Mouse (Mus musculus): ENCODE measurements around the gene Auh.

Gene Auh

DNA sequence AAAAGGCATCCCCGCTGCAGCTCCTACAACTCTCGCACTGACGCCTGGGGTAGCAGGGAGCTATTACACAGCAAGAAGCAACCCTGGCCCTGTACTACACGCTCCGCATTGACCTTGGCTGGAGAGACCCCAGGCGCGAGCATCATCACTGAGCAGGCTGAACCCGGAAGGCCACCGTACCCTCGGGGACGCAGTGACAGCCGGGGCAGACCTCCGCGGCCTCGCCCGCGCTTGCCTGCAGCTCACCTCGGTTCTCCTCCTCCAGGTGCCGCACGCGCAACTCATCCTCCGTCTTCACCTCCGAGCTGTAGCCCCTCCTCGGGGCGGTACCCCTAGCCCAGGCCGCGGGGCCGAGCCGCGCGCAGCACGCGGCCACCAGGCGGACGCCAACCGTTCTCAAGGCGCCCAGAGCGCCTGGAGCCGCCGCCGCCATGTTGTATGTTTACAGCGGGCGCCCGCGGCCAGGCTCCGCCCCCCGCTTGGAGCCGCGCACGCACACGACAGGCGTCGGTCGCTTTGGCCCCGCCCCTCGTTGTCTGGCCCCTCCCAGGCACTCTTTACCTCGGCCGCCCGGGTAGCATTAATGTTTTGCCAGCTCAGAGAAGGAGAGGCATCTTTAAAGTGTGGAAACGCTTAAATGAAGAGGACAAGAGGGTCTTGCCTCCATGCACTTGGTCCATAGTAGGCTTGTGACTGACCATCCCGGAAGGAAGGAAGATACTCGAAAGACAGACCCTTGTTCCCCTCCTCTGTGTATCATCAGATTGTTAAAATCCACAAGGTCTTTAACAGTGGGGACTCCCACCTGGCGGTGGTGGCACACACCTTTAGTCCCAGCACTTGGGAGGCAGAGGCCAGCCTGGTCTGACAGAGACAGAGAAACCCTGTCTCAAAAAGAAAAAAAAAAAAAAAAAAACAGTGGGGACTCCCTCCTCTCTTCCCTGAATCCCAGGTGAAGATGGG lies at the start of gene Auh:
Gene Auh, minus strand, starts transcription at position 473 of the 963 bp plus-strand sequence.
- peak; percentile 67 to 68 for DNase-seq (ENCODE audit: low spot score in 2 of 2)

DNA sequence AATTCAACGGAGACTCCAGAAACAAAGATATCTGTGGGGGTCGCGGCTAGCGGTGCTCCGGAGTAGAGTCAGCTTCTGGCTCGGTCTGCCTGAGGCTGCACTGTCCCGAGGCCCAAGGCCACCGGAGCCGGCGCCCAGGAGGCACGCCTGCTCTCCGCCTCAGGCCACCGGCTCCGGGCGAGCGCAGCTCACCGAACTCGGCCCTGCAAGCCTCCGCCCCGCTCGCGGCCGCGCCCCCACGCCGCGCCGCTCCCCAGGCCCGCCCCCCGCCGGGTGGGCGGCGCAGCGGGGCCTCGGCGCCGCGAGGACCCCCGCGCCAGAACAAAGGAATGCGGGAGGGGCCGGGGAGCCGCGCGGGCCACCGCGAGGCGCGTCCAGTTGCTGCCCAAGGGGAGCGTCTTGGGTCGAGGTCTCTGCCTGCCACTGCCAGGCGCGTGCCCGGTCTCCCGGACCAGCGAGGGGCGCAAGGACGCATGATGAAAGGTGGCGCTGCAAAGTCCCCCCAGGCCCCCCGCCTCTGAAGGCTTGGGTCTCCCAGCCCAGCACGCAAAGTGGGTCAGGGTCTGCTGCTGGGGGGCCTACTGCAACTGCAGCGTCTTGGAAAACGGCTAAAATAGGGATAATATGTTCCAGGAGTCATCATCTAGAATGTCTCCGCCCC lies 49.0 kb upstream of the Auh start:
- peak in 1 of 2 experiments; percentile 10 for DNase-seq (ENCODE audit: low spot score in 2 of 2)

DNA sequence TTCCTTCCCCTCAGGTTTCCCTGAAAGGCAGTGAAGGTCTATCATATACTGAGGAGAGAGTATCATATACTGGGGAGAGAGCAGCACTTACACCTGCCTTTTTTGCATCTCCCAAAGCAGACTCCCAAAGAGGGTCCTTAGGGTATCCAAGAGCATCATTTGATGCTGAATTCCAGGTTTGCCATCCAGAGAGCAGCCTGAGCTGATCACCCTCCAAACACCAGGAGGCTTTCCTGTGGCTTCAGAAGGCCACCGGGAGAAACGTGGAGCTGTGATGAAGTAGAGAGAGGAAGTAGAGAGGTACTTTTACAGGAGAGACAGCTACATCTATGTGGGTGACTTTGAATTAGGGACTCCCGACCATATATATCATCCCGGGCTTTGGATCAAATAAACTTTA lies 48.3 kb upstream of the Auh start:
- no peak for DNase-seq (ENCODE audit: low spot score in 2 of 2)

DNA sequence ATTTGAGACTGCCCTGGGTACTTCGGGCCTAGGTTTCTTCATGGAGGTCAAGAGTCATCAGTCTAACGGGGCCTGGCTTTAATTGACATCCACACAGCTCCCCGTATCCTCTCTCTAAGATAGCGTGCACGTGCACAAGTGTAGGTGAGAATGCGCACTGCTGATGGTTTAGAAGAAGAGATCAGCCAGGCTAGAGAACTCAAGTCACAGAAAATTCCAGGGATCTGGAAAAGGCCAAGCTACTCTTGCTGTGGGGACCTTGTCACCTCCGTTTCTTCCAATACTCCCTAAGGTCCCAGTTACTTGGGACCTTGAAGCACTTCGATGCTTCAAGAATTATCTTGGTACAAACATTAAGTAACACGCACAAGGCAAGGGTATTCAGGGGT lies 47.7 kb upstream of the Auh start:
- no peak for DNase-seq (ENCODE audit: low spot score in 2 of 2)

DNA sequence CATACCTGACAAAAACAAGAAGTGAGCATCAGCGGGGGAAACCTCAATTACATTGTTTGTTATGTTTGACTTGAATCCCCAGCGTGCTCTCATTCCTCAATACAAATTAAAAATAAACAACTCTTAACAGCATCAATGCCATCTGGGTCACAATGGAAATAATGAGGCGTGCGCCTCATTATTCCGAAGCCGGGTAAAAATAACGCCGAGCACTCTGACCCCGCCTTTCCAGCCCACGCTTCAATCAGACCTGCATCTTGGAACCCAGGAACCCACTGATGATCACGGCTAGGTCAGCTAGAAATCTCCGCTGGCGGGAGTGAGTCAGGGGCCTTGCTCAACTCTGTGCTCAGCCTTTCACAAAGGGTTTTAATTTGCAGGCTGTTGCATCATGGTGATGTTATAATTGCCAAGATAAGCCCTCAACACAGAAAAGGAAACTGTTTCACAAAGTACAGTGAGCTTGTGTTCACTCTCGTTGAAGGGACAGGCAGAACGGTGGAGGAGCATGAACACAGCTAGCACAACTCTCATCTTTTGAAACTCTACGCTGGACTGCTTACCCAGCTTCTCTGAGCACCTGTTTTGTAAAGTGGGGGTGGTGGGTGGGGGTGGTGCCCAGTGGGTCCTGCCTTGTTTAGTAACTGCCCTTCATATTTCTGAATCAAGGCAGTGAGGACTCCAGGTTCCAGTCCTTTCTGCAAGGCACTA lies 47.2 kb upstream of the Auh start:
- DNase-seq (ENCODE audit: low spot score in 2 of 2) = no peak

DNA sequence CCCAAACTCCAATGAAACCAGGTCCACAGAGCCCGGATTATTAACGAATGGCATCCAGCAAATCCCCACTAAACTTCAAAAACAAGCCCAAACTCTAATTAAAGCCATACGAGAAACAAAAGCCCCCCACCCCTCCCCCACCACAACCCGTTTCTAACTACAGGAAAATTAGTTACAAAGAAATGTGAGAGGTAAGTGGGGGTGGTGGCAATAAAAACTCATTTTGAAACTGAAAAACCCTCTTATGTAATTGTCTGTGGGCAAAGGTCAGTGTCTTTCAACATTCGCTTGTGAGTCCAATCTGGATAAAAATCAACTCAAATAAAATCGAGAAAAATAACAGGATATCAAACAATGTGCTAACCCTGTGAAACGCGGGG lies 46.6 kb upstream of the Auh start:
- DNase-seq (ENCODE audit: low spot score in 2 of 2) = no peak

DNA sequence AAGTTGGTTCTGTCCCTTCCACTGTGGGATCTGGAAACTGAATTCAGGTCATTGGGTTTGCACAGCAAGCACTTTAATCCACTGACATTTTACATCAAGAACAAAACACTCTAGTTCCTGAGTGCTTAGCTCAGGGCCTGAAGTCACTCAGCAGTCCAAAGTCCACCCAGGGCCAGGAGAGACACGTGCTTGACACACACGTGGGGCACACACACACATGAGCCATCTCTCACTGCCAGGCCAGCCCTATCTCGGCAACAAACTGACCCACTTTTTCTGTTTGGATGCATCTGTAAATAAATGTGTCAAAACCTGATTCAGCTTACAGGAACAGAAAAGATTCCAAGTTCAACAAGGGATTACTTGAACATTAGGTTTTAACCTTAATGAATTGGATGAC lies 45.2 kb upstream of the Auh start:
- no peak for DNase-seq (ENCODE audit: low spot score in 2 of 2)

DNA sequence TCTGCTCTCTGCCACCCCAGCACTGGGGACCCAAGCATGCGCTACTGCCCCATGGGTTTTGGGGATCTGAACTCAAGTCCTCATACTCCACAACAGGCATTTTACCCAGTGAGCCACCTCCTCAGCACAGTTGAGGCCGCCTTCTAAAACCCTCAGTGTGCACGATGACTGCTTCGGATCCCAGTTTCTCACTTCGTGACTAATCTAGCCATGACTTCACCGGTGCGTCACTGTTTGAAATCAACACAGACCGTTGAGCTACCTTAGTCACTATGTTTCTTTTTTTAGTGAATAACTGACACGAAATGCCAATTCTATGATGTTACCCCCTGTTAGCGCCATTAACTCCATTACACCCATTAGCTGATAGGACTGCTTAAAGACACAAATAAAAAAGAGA lies 43.9 kb upstream of the Auh start:
- DNase-seq (ENCODE audit: low spot score in 2 of 2) = peak in 1 of 2 experiments; percentile 22

DNA sequence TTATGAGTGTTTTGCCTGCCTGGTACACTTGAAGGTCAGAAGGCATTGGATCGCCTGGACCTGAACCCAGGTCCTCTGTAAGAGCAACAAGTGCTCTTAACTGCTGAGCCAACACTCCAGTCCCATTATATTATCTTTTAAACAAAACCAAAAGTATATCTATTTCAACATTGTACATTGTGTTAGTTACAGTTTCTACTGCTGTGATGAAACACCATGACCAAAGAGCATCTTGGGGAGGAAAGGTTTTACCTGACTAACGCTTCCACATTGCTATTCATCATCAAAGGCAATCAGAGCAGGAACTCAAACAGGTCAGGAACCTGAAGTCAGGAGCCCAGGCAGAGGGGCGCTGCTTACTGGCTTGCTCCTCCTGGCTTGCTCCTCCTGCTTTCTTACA lies 43.1 kb upstream of the Auh start:
- DNase-seq (ENCODE audit: low spot score in 2 of 2) = no peak

DNA sequence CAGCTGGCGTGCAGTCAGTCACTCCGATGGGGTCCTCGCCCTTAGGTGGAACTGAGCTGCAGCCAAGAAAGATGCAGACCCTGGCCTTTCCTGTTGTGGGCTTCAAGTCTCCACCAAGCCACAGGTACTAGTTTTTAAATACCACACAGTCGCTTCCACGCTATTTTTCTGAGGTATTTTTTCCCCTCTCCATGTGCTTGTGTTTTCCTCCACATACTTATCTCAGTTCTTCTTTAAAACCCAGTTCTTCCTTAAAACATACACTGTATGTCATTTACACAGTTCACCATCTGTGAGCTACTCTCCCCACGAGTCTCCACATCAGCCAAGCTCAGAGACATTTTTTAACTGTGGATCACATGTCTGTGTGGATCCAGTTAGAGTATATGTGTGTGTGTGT lies 41.4 kb upstream of the Auh start:
- DNase-seq (ENCODE audit: low spot score in 2 of 2) = no peak

DNA sequence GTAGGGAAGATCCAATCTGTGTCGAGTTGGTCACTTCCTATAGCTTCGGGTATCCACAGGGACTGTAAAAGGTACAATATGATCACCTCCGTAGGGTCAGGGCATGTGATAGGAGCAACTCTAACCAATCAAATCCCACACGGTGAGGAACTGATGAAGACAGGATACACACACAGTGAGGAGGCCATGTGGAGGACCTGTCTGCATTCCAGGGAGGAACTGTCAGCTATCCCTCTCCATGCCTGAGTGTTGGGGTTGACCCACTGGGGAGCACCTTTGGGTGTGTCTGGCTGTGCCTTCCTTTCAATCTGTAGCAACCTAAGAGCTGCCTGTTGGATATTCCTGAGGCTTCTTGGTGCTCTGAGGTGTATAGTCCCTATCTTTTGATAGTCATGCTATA lies 33.4 kb upstream of the Auh start:
- no peak for DNase-seq (ENCODE audit: low spot score in 2 of 2)

DNA sequence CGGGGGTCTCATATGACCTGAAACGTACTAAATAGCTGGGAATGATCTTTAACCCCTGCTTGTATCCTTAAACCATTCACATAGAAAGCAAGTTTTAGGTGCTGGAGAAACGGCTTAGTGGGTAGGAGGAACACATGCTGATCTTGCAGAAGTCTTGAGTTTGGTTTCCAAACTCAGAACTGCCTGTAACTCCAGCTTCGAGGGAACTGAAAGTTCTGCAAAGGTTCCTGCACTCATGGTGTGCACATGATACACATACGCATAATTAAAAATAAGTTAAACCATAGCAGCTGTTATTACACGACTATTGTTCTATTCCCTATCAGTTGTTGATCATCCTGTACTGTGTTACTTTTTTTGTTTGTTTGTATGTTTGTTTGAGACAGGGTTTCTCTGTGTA lies 32.9 kb upstream of the Auh start:
- DNase-seq (ENCODE audit: low spot score in 2 of 2) = no peak

DNA sequence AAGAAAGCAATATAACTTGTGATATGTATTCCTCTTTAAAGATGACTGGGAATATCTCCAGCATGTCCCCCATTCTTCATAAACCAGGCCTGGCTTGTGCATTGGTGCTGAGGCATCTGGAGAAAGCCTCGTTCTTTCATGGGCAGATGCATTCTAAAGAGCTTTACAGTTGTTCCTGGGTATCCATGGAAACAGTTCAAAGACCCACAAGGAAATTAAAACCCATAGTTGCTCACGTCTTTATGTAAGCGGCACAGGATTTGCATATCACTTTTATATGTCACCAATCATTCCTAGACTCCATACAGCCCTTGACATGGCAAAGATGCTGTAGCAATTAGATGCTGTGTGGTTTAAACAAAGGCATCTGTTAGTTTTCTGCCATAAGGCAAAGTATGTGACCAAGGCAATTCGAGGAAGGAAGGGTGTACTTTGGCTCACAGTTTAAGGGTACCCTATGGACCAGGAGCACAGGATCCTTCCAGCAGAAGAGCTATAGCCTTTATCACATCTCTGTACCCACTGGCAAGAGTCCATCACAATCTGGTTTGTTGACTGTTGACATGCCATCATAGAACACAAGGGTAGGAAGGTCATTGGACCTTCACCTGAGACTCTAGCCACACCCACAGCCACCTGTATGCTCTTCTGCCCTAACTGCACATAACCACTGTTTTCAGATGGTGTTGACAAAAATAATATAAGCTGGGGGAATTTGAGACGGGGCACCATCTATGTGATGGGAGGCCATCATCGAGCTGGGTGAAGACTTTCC lies 24.5 kb upstream of the Auh start:
- DNase-seq (ENCODE audit: low spot score in 2 of 2) = no peak

DNA sequence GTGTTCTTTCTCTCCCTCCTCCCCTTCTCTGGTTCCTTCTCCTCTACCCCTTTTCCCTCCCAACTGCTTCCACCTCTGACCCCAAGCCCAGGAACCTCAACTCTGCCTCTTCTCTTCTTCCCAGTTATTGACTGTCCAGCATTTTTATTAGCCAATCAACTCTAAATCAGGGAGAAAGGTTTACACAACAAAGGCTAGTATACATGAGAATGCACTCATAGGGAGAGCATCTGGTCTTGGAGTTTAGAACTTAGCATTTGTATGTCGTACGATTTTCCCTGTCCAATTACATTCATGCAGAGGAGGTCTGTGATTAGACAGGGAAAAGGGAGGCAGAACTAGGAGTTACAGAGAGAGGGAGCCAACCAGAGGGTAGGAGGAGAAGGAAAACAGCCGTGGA lies 19.7 kb upstream of the Auh start:
- DNase-seq (ENCODE audit: low spot score in 2 of 2) = no peak

DNA sequence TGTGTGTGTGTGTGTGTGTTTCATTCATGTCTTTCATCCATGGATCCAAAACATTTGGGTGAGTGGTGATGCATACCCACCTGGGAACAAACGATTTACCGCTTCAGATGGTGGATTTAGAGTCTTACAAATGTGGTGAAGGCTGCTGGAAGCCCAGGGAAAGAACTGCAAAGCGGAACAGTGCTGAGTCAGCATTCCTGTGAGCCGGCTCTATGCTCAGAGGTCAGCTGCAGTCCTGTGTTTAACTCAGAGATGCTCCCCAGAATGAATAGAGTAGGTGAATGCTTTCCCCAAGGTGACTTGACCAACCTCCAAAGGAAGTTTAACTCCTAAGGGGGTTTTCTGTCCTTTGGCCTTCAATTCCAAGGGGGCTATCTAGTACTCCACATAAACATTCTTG lies 18.1 kb upstream of the Auh start:
- no peak for DNase-seq (ENCODE audit: low spot score in 2 of 2)

DNA sequence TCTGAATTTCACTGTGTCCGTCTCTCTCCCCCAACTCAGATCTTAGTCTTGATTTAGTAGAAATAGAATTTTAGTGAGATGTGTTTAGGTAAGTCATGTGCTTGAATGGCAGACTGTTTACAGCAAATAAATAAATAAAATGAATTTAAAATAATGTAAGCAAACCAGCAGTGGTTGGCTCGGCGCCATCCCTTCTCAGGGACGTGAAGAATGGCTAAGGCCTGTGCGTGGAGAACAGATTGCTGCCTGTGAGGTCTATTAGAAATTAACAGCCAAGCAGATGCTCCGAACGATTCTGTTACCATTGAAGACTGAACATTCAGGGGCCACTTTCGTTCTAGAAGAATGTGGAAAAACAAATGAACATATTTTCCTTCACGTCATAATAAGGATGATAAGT lies 16.3 kb upstream of the Auh start:
- no peak for DNase-seq (ENCODE audit: low spot score in 2 of 2)

DNA sequence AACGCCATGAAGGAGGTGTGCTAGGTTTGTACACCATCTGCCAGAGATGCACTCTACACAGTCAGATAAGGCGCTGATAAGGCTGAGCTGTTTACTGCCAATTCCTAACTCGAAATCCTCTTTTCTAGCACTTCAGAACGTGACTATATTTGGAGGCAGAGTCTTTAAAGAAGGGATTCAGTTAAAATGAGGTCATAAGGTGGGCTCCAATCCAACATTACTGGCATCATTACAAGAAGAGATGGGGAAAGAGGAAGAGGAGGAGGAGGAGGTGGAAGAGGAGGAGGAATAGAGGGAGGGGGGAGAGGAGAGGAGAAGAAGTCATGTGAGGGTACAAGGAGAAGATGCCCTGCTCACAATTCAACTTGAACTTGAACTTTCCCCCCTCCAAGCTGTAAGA lies 14.6 kb upstream of the Auh start:
- no peak for DNase-seq (ENCODE audit: low spot score in 2 of 2)

DNA sequence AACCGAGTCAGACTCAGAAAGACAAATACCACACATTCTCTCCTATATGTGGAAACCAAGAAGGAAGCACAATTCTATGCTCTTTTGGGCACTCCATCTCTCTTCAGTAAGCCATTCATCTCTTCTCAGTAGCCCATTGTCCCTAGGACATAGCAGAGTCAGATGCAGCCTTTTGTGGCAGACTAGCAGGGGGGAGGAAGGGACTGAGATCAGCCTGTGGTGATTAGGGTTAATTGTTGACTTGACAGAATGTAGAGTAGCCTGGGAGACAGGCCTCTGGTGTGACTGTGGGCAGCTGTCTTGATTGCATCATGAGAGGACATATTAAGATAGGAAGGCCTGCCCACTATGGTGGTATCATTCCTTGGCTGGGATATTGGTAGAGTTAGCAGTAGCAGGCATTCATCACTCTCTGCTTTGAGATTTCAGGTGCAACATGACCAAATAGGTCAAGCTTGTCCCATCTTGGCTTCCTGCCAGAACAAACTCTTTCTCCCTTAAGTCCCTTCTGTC lies 13.5 kb upstream of the Auh start:
- DNase-seq (ENCODE audit: low spot score in 2 of 2) = no peak

DNA sequence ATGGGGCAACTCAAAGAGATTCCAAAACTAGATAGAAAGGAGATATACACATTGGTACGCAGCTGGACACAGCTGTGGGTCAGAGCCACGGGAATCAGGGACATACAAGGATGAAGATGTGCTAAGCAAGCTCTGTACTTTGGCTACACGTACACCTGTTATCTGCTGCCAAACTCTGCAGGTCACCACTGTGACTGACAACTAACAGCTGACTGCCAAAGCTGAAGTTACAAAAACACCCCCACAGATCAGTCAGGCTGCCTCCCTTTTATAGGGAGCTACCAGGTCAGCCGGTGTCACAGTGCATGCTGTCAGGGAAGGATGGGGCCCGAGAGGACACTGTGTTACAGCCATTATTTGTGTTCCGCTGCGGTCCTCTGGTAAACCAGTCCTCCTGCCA lies 11.5 kb upstream of the Auh start:
- no peak for DNase-seq (ENCODE audit: low spot score in 2 of 2)

DNA sequence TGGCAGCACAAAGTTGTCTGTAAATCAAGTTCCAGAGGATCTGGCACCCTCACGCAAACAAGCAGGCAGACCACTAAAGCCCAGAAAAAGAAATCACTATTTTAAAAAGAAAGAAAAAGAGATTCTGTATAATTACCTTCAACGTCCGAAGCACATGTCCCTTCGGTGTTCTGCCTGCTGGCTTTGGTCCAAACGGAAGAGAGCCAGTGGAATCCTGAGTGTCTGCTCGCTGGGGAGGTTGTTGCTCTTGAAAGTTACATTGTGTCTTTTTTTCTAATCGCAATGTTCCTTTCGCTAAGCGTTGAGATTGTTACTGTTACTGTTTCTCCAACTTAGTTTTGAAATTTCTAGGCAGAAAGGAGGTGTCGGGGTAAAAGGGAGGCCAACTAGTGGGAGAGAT lies 1.1 kb upstream of the Auh start:
- DNase-seq (ENCODE audit: low spot score in 2 of 2) = no peak

DNA sequence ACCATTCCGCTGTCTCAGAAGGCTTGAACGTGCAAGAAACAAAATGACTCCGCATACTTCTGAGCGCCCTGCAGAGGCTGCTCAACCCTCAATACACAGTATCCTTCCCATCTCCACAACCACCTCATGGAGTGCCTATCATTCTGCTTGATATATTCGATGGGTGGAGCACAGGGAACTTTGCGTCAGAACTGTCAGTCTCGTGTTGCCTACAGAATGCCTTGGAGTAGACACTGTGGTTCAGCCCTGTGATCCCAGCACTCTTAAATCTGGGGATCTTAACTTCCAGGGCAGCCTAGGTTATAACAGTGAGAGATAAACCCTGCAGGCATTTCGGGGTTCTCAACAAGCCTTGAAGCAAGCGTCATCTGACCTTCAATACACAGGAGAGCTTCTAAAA lies 1.1 kb downstream of the Auh start:
- DNase-seq (ENCODE audit: low spot score in 2 of 2) = peak in 1 of 2 experiments; percentile 17

DNA sequence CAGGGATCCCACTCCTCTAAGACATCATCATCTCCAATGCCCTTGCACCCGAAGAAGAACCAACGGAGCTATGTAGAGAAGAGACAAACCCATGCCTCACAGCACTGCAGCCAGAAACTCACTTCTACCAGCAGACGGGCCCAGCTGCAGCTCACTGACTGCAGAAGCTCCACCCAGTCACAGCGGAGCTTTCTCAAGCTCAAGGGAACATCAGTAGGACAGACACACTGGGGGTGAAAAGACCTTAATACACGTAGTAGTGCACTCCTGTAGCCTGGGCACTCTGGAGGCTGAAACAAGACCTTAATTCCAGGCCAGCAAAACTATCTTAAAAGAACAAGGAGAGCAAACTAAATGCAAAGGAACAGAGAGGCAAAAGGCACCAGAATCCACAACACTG lies 5.0 kb downstream of the Auh start:
- no peak for DNase-seq (ENCODE audit: low spot score in 2 of 2)

All from right cerebral cortex, postnatal 36 days (tissue).